ENCODE assay signal across 14 mouse cellular contexts in genomic region chr2:35447453-35447852, GRCm38 (mm10). TPM values are rescaled to one million over a fixed set of nuclear protein-coding genes. Genes with fewer than 3 reads are reported as not detected.
A peak's percentile ranks its signal among the peaks of the same experiment; 100 is the strongest.
DNase-seq lines count a peak whose midpoint lies in the region; ATAC-seq and TF ChIP-seq lines count a peak whose summit lies in the region.
"Had no signal": no experiment of that assay in that cellular context is flagged by ENCODE, and none has a peak within 500 bp of the region (broad histone marks: within the 10 kb centered on the region; RNA-seq: fewer than 3 reads in every experiment).

No protein-coding gene starts in this region.

- H3K27me3 ChIP-seq in heart, embryonic 13.5 days (replicated peaks), result no peaks in the 10 kb centered on the region
- no peaks in the 10 kb centered on the region for H3K27me3 ChIP-seq in stomach, embryonic 15.5 days (replicated peaks)
- H3K27me3 ChIP-seq in stomach, postnatal 0 days (ENCODE audit: control insufficient read depth, insufficient read depth, low read length), result no peaks in the 10 kb centered on the region
- H3K27me3 ChIP-seq: midbrain, embryonic 13.5 days had no signal

- no peaks in the 10 kb centered on the region for H3K36me3 ChIP-seq in heart, embryonic 13.5 days
- H3K36me3 ChIP-seq in stomach, embryonic 15.5 days, result no peaks in the 10 kb centered on the region
- no peaks in the 10 kb centered on the region for H3K36me3 ChIP-seq in stomach, postnatal 0 days (ENCODE audit: control insufficient read depth, insufficient read depth, low read length)
- H3K36me3 ChIP-seq: midbrain, embryonic 13.5 days had no signal

- ATAC-seq in heart, embryonic 13.5 days (ENCODE audit: extremely low read depth, insufficient number of reproducible peaks, low FRiP score, low TSS enrichment), result no peak
- ATAC-seq in stomach, embryonic 15.5 days (ENCODE audit: insufficient read depth, low FRiP score, low read depth), result no peak
- ATAC-seq in stomach, postnatal 0 days (ENCODE audit: low FRiP score, low TSS enrichment), result no peak
- ATAC-seq: forebrain, postnatal 0 days; midbrain, embryonic 13.5 days had no signal

- no peak overlapping the region for H3K4me2 ChIP-seq in heart, embryonic 13.5 days
- H3K4me2 ChIP-seq in stomach, embryonic 15.5 days, result no peak overlapping the region
- H3K4me2 ChIP-seq in stomach, postnatal 0 days (replicated peaks; ENCODE audit: low read depth), result no peak overlapping the region
- H3K4me2 ChIP-seq: midbrain, embryonic 13.5 days had no signal

- no peak overlapping the region for H3K4me3 ChIP-seq in heart, embryonic 13.5 days
- H3K4me3 ChIP-seq in stomach, embryonic 15.5 days (replicated peaks), result no peak overlapping the region
- H3K4me3 ChIP-seq in stomach, postnatal 0 days (ENCODE audit: low read depth, low read length), result no peak overlapping the region
- no peak overlapping the region for H3K4me3 ChIP-seq in left cerebral cortex, adult 2 months
- H3K4me3 ChIP-seq: midbrain, embryonic 13.5 days had no signal

- peaks cover 88% of the 10 kb centered on the region for H3K4me1 ChIP-seq in heart, embryonic 13.5 days
- H3K4me1 ChIP-seq in stomach, embryonic 15.5 days, result peaks cover 57% of the 10 kb centered on the region
- H3K4me1 ChIP-seq in stomach, postnatal 0 days (replicated peaks; ENCODE audit: control insufficient read depth, insufficient read depth), result peaks cover 20% of the 10 kb centered on the region
- H3K4me1 ChIP-seq: midbrain, embryonic 13.5 days had no signal

- DNase-seq in heart, postnatal 25 days (ENCODE audit: low spot score), result no peak
- no peak for DNase-seq in stomach, postnatal 0 days (ENCODE audit: low spot score)
- DNase-seq in induced T-regulatory cell, adult 2 months (ENCODE audit: low read depth), result peak; percentile 75
- no peak for DNase-seq in left cerebral cortex, adult 2 months (ENCODE audit: extremely low spot score in 1 of 2, low spot score in 2 of 2)
- DNase-seq in testis, postnatal 14 days (ENCODE audit: low spot score), result no peak
- no peak for DNase-seq in urinary bladder, postnatal 10 days (ENCODE audit: low spot score)
- DNase-seq: forebrain, postnatal 0 days had no signal

- H3K9ac ChIP-seq in heart, embryonic 13.5 days, result no peak overlapping the region
- H3K9ac ChIP-seq in stomach, embryonic 15.5 days, result no peak overlapping the region
- H3K9ac ChIP-seq in stomach, postnatal 0 days (ENCODE audit: low read length), result no peak overlapping the region
- H3K9ac ChIP-seq: forebrain, postnatal 0 days; midbrain, embryonic 13.5 days had no signal

- no peak for TF ChIP-seq CTCF in stomach, postnatal 0 days (IDR thresholded peaks at IDR 0.05; ENCODE audit: low read depth)
- TF ChIP-seq CTCF in left cerebral cortex, adult 2 months (IDR thresholded peaks at IDR 0.05), result no peak

- intact Hi-C loops in heart, postnatal 25 days (cut with DNase I), result loop anchor here (2.0 kb wide), 1 partner anchor 17 kb away; no protein-coding TSS in a partner anchor
- intact Hi-C loops in left cerebral cortex, adult 2 months (cut with DNase I), result no loop called here

- TF ChIP-seq EP300 in stomach, postnatal 0 days (optimal IDR thresholded peaks at IDR 0.05), result no peak

- H3K27ac ChIP-seq in heart, embryonic 13.5 days (replicated peaks), result peak overlapping the region; percentile 58
- peak overlapping the region; percentile 81; the same call in 1 of the 2 replicates for H3K27ac ChIP-seq in stomach, embryonic 15.5 days
- no peak overlapping the region for H3K27ac ChIP-seq in stomach, postnatal 0 days (replicated peaks)
- no peak overlapping the region for H3K27ac ChIP-seq in left cerebral cortex, adult 2 months
- H3K27ac ChIP-seq: midbrain, embryonic 13.5 days had no signal

- no peaks in the 10 kb centered on the region for H3K9me3 ChIP-seq in heart, embryonic 13.5 days
- H3K9me3 ChIP-seq in stomach, embryonic 15.5 days, result no peaks in the 10 kb centered on the region
- no peaks in the 10 kb centered on the region for H3K9me3 ChIP-seq in stomach, postnatal 0 days (ENCODE audit: control insufficient read depth, low read length)
- H3K9me3 ChIP-seq: midbrain, embryonic 13.5 days had no signal

- 87% methylated on average over 7 of the region's 7 CpGs for WGBS in heart, embryonic 13.5 days
- WGBS in stomach, embryonic 15.5 days, result 80% methylated on average over 7 of the region's 7 CpGs
- 68% methylated on average over 7 of the region's 7 CpGs for WGBS in stomach, postnatal 0 days

RNA-seq across cellular contexts. Expression of gene Ggta1, which starts 15.6 kb away (rescaled TPM):
- 30.9 and 32.5 TPM in 2 replicates for polyA plus RNA-seq in heart, embryonic 13.5 days (2015; fragmentation: Nextera tagmentation; extraction: Ambion mirVana)
- 10 to 100 TPM; 20.4 to 23.7 TPM for total RNA-seq in heart, postnatal 25 days (2021)
- 26.7 and 28.6 TPM in 2 replicates for polyA plus RNA-seq in stomach, embryonic 15.5 days (2015; fragmentation: Nextera tagmentation; extraction: Ambion mirVana)
- 10.7 and 11.5 TPM in 2 replicates for polyA plus RNA-seq in stomach, postnatal 0 days (2015; fragmentation: Nextera tagmentation; extraction: Ambion mirVana)
- 1 to 10 TPM; 2.6 to 4.0 TPM for total RNA-seq in left cerebral cortex, adult 2 months (2021)

RNA-seq across cellular contexts. Expression of gene 4930402F06Rik, which starts 50.5 kb away (rescaled TPM):
- not detected in 2 replicates for polyA plus RNA-seq in heart, embryonic 13.5 days (2015; fragmentation: Nextera tagmentation; extraction: Ambion mirVana)
- total RNA-seq in heart, postnatal 25 days (2021), result not detected
- not detected in 2 replicates for polyA plus RNA-seq in stomach, embryonic 15.5 days (2015; fragmentation: Nextera tagmentation; extraction: Ambion mirVana)
- polyA plus RNA-seq in stomach, postnatal 0 days (2015; fragmentation: Nextera tagmentation; extraction: Ambion mirVana), result not detected in 2 replicates
- total RNA-seq in left cerebral cortex, adult 2 months (2021), result not detected
- total RNA-seq: forebrain, postnatal 0 days; left cerebral cortex, postnatal 14 days had no signal
- polyA plus RNA-seq: brain, embryonic 14.5 days; cortical plate, adult 2 months; forebrain, postnatal 0 days; intestine, embryonic 14.5 days; midbrain, embryonic 13.5 days had no signal

Comparison
In these comparisons a context has a peak if more than half of its experiments do, and no peak if none do; other contexts are left out.
1. H3K27ac ChIP-seq: peak in heart, embryonic 13.5 days (single experiment) and stomach, embryonic 15.5 days (single experiment); none in stomach, postnatal 0 days (single experiment) and left cerebral cortex, adult 2 months (single experiment).